Mouse (Mus musculus): ENCODE data around the gene Susd6. TPM values are rescaled to one million over a fixed set of nuclear protein-coding genes. Genes with fewer than 3 reads are reported as not detected.
A peak's percentile ranks its signal among the peaks of the same experiment; 100 is the strongest.

The Susd6 gene
- total and polyA plus RNA-seq, 3 experiments: 7.8 to 11.0 (median 8.7) TPM

GRCm38 (mm10) chr12:80894973-80895570 is 104.8 kb downstream of the Susd6 start:
- Histone ChIP-seq H3K4me2 (ENCODE audit: insufficient read depth, low read depth, poor library complexity, severe bottlenecking) (peak overlapping the region; percentile 29; the same call in 1 of the 2 replicates), H3K79me2 (replicated peaks; ENCODE audit: control insufficient read depth, extremely low read depth, insufficient read depth, poor library complexity, severe bottlenecking) (no peaks in the 10 kb centered on the region), H3K9me3 (replicated peaks; ENCODE audit: low read length) (peaks cover 4% of the 10 kb centered on the region), H3K9ac (ENCODE audit: insufficient read depth, low read depth) (no peak overlapping the region), H3K27ac (ENCODE audit: insufficient read depth, low read depth) (no peak overlapping the region), H3K4me3 (replicated peaks in 1 of 3; ENCODE audit: low read depth in 2 of 3, low read length in 2 of 3, poor library complexity in 1 of 3) (no peak overlapping the region), H3K36me3 (replicated peaks in 1 of 2; ENCODE audit: control insufficient read depth in 1 of 2, insufficient read depth in 1 of 2, low read length in 1 of 2) (no peaks in the 10 kb centered on the region), H3K4me1 (ENCODE audit: control insufficient read depth in 1 of 2, insufficient read depth in 2 of 2) (no peaks in the 10 kb centered on the region), H3K27me3 (replicated peaks) (peaks cover 14% of the 10 kb centered on the region)
- peak; percentile 57 for DNase-seq (ENCODE audit: extremely low read depth)
- TF ChIP-seq MAFK (IDR thresholded peaks at IDR 0.05; ENCODE audit: insufficient replicate concordance, low read length): no peak
- no peak for TF ChIP-seq ELF1 (IDR thresholded peaks at IDR 0.05; ENCODE audit: low read depth, low read length)
- TF ChIP-seq TBP (conservative IDR thresholded peaks at IDR 0.05; ENCODE audit: low read depth, low read length): no peak
- no peak for TF ChIP-seq MAZ (IDR thresholded peaks at IDR 0.05; ENCODE audit: low read depth, low read length)
- no peak for TF ChIP-seq JUND (conservative IDR thresholded peaks at IDR 0.05; ENCODE audit: low read depth, low read length)
- TF ChIP-seq HCFC1 (IDR thresholded peaks at IDR 0.05; ENCODE audit: low read depth, low read length): no peak
- TF ChIP-seq ZKSCAN1 (IDR thresholded peaks at IDR 0.05; ENCODE audit: borderline replicate concordance, low read depth, low read length): no peak
- TF ChIP-seq USF2 (conservative IDR thresholded peaks at IDR 0.05; ENCODE audit: low read depth, low read length): no peak
- TF ChIP-seq RAD21 (IDR thresholded peaks at IDR 0.05; ENCODE audit: low read depth, low read length): peak; percentile 100
- no peak for TF ChIP-seq GABPA (IDR thresholded peaks at IDR 0.05; ENCODE audit: insufficient replicate concordance, low read depth, low read length)
- TF ChIP-seq EP300 (IDR thresholded peaks at IDR 0.05; ENCODE audit: low read length): no peak
- TF ChIP-seq ZC3H11A (IDR thresholded peaks at IDR 0.05; ENCODE audit: low read depth, low read length): peak; percentile 92
- TF ChIP-seq CTCF (conservative IDR thresholded peaks at IDR 0.05 in 1 of 2, IDR thresholded peaks at IDR 0.05 in 1 of 2; ENCODE audit: low read depth in 2 of 2, low read length in 2 of 2): peak; percentile 91 to 99
- peak; percentile 36; the same call in 1 of the 2 replicates for TF ChIP-seq TCF12 (IDR thresholded peaks at IDR 0.05; ENCODE audit: low read depth, low read length)
- no peak for TF ChIP-seq JUN (IDR thresholded peaks at IDR 0.05; ENCODE audit: insufficient read depth, low read depth, low read length)
- no peak for TF ChIP-seq MAX (IDR thresholded peaks at IDR 0.05; ENCODE audit: low read length)
- TF ChIP-seq MYC (IDR thresholded peaks at IDR 0.05; ENCODE audit: low read depth, low read length): no peak
- peak; percentile 59; the same call in 1 of the 2 replicates for TF ChIP-seq IRF4 (IDR thresholded peaks at IDR 0.05; ENCODE audit: low read depth, low read length)
- no peak for TF ChIP-seq POLR2A (IDR thresholded peaks at IDR 0.05; ENCODE audit: low read depth, low read length)
- peak; percentile 55; the same call in 1 of the 2 replicates for TF ChIP-seq NELFE (IDR thresholded peaks at IDR 0.05; ENCODE audit: low read depth, low read length)
- TF ChIP-seq PAX5 (IDR thresholded peaks at IDR 0.05; ENCODE audit: low read length): no peak
- TF ChIP-seq ZNF384 (IDR thresholded peaks at IDR 0.05; ENCODE audit: low read depth, low read length): peak; percentile 37; the same call in 1 of the 2 replicates
- no peak for TF ChIP-seq ETS1 (conservative IDR thresholded peaks at IDR 0.05; ENCODE audit: low read depth, low read length)
- TF ChIP-seq USF1 (IDR thresholded peaks at IDR 0.05; ENCODE audit: low read depth, low read length): no peak
- TF ChIP-seq POLR2AphosphoS2 (IDR thresholded peaks at IDR 0.05; ENCODE audit: low read depth, low read length): no peak
- no peak for TF ChIP-seq E2F4 (IDR thresholded peaks at IDR 0.05; ENCODE audit: insufficient replicate concordance, low read depth, low read length)
- 0 out of 2 replicates have a peak, but pooled peaks have one; percentile 9 for TF ChIP-seq NRF1 (IDR thresholded peaks at IDR 0.05; ENCODE audit: low read depth, low read length)
- peak; percentile 97 for TF ChIP-seq SMC3 (IDR thresholded peaks at IDR 0.05; ENCODE audit: low read depth, low read length)
- no peak for TF ChIP-seq KAT2A (IDR thresholded peaks at IDR 0.05; ENCODE audit: insufficient replicate concordance, low read length)
- no peak for TF ChIP-seq MEF2A (IDR thresholded peaks at IDR 0.05; ENCODE audit: borderline replicate concordance, low read depth, low read length)
- no peak for TF ChIP-seq ZMIZ1 (IDR thresholded peaks at IDR 0.05; ENCODE audit: low read depth, low read length)
- in situ Hi-C loops (cut with MboI; ENCODE audit: low pct_ligation_motif_present, low pct_unique_long_range_greater_than_20kb, low sequenced_read_pairs): loop anchor here (5.0 kb wide), 1 partner anchor 128 kb away; no protein-coding TSS in a partner anchor
- dilution Hi-C loops (cut with MboI; ENCODE audit: extremely low pct_ligation_motif_present, extremely low pct_unique_long_range_greater_than_20kb, low sequenced_read_pairs): no loop called here

Data from CH12.LX (cell line).